Mouse (Mus musculus): Measurements from ENCODE around the gene Fkbp11. TPM values are rescaled to one million over a fixed set of nuclear protein-coding genes. Genes with fewer than 3 reads are reported as not detected.

Gene Fkbp11
- total RNA-seq (2014; fragmentation: Nextera tagmentation) (5.5 and 6.1 TPM in 2 replicates), total RNA-seq (2017) (5.8 and 6.9 TPM in 2 replicates)

DNA sequence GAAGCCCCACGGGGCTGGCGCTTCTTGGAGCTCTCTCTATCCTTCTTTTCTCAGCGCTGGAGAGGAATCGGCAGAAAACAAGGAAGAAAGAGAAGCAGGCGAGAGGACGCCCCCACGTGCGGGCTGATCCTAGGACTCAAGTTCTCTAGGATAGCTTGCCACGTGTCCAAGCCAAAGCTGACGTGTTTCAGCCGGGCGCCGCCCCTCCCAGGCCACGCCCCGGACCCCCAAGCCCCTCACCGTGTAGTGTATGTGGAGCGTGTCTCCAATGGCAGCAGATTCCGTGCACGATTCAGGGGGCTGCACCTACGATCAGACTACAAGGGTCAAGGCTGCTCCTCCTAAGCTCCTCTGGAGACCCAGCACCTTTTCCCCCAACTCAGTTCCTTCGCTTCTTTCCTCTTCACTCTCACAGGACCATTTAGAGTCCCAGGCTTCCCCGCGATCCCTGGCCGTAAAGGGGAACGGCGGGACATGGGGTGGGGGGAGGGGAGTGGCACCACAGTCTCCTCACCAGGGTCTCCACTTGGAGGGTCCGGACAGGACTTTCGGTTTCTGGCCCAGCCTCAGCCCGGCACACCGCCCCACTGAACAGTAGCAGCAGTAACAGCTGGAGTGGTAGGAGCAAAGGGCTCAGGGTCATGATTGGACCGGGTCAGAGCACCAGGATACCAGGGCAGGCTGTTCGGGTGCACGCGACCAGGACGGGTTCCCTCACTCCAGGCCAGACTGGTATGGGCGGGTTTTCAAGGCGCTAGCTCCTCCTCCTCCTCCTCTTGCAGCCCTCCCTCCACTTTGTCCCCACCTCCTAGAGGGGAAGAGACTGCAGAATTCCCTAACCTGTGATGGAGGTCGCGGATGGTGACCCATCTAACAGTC is at the start of gene Fkbp11:
Fkbp11 (minus strand) TSS at position 756 of the 879 bp plus-strand sequence.
- peak; percentile 83 for ATAC-seq (replicated peaks; ENCODE audit: low FRiP score, low TSS enrichment, poor library complexity, severe bottlenecking)

DNA sequence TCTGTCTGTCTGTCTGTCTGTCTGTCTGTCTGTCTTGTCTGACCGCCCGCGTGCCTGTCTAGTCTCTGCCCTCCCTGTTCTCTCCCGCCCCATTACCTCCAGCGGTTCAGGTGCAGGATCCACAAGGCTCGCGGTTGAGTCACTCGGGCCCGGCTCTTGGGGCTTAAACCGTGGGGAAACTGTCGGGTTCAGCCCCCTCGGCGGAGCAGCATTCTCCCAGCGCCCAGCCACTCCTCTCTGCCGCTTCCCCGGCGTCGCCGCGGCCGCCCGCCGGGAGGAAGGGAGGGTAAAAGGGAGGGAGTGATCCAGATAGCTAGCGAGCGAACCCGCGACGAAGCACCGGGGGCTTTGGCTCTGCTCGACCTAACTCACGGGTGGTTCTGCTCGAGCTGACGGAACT is 49.8 kb upstream of the Fkbp11 start, which contains the start of gene Wnt10b:
Wnt10b (minus strand) TSS at position 389 of the 400 bp plus-strand sequence.
- no peak for ATAC-seq (replicated peaks; ENCODE audit: low FRiP score, low TSS enrichment, poor library complexity, severe bottlenecking)

- ATAC-seq (replicated peaks; ENCODE audit: low FRiP score, low TSS enrichment, poor library complexity, severe bottlenecking) = no peak
These were observed 49.1 kb upstream of the Fkbp11 start for GRCm38 (mm10) chr15:98777005-98777616.

GRCm38 (mm10) chr15:98776280-98777004 is 48.4 kb upstream of the Fkbp11 start:
- 0 out of 2 replicates have a peak, but pooled peaks have one; percentile 25 for ATAC-seq (replicated peaks; ENCODE audit: low FRiP score, low TSS enrichment, poor library complexity, severe bottlenecking)

- no peak for ATAC-seq (replicated peaks; ENCODE audit: low FRiP score, low TSS enrichment, poor library complexity, severe bottlenecking)
These were observed 47.5 kb upstream of the Fkbp11 start for GRCm38 (mm10) chr15:98775533-98775932.

GRCm38 (mm10) chr15:98774096-98774495 is 46.1 kb upstream of the Fkbp11 start:
- no peak for ATAC-seq (replicated peaks; ENCODE audit: low FRiP score, low TSS enrichment, poor library complexity, severe bottlenecking)

- peak; percentile 84 for ATAC-seq (replicated peaks; ENCODE audit: low FRiP score, low TSS enrichment, poor library complexity, severe bottlenecking)
These were observed 44.7 kb upstream of the Fkbp11 start for GRCm38 (mm10) chr15:98772511-98773211.

GRCm38 (mm10) chr15:98771813-98772425 is 43.9 kb upstream of the Fkbp11 start:
- no peak for ATAC-seq (replicated peaks; ENCODE audit: low FRiP score, low TSS enrichment, poor library complexity, severe bottlenecking)

DNA sequence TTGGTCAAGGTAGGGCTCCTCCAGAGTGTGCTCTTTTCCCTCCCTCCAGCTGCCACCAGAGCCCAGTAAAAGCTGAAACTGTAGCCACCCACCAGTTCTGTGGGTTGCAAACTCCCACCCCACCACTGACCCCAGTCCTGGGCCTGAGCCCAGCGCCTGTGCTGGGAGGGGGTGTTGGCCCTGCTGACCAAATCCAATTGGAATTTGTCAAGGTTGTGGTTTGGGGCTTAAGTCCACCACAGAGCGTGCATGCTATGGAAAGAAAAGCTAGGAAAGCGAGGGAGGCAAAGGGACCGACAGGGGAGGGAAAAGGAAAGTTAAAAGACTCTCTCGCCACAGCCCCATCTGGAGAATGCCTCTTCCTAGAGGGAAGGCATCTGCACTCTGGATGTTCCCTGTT is 40.3 kb upstream of the Fkbp11 start:
- ATAC-seq (replicated peaks; ENCODE audit: low FRiP score, low TSS enrichment, poor library complexity, severe bottlenecking) = no peak

- ATAC-seq (replicated peaks; ENCODE audit: low FRiP score, low TSS enrichment, poor library complexity, severe bottlenecking) = no peak
These were observed 37.9 kb upstream of the Fkbp11 start for GRCm38 (mm10) chr15:98765929-98766328.

DNA sequence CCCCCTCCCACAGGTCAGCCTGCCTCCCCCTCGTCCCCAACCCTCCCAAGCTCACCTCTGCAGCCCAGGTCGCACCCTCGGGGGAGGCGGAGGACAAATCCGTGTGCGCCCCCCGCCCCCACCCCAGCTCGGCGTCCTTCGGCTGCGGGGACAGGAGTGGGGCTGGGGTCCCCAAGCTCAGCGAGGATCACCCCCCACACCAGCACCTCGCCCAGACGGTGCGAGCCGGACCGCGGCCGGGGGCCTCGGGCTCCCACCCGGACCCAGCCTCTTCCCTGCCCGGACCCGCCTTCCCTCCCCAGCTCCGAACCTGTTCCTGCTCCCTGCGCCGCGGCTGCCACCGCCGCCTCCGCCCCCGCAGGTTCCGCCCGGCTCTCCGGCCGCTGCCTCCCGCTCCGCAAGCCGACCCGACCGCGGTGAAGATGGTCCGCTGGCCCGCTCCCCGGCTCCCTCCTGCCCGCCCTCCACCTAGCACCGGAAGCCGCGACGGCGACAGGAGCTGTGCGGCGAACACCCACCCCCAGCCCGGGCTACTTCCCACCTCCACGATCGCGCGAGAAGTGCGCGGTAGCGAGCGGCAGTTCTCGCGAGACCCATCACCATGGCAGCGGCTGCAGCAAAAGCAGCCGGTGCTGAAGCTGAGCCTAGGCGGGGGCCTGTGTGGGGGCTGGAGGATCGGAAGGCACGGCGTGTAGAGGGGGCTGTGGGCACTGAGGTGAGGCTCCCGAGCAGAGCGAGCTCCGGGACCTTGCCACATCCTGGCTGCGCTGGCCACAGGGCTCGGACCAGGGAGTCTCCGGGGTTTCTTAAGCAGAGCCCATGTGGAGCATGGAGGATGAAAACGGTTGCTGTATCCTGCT is 34.9 kb upstream of the Fkbp11 start, which contains the start of gene Arf3:
Arf3 (minus strand) TSS at position 545 of the 860 bp plus-strand sequence.
- peak; percentile 92 for ATAC-seq (replicated peaks; ENCODE audit: low FRiP score, low TSS enrichment, poor library complexity, severe bottlenecking)

GRCm38 (mm10) chr15:98762201-98762621 is 34.2 kb upstream of the Fkbp11 start:
- peak; percentile 63 for ATAC-seq (replicated peaks; ENCODE audit: low FRiP score, low TSS enrichment, poor library complexity, severe bottlenecking)

DNA sequence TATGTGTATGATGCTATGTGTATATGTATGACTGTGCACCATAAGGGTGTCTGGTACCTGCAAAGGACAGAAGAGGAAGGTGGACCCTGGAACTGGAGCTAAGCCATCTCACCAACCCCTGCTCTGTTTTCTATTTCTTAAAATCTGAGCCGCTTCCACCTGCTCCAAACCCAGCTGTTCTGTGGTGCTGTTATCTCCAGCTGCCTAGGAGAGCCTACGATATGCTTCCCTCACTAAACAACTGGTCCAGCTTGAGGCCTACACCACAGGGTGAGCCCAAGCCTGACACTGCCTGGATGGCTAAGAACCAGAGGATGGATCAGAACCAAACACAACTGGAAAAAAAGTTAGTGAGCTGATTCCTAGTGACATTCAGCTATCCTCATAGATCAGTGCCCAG is 26.1 kb upstream of the Fkbp11 start:
- no peak for ATAC-seq (replicated peaks; ENCODE audit: low FRiP score, low TSS enrichment, poor library complexity, severe bottlenecking)

GRCm38 (mm10) chr15:98753021-98753423 is 25.0 kb upstream of the Fkbp11 start:
- ATAC-seq (replicated peaks; ENCODE audit: low FRiP score, low TSS enrichment, poor library complexity, severe bottlenecking) = peak; percentile 75

GRCm38 (mm10) chr15:98749093-98749492 is 21.1 kb upstream of the Fkbp11 start:
- ATAC-seq (replicated peaks; ENCODE audit: low FRiP score, low TSS enrichment, poor library complexity, severe bottlenecking) = no peak

- no peak for ATAC-seq (replicated peaks; ENCODE audit: low FRiP score, low TSS enrichment, poor library complexity, severe bottlenecking)
These were observed 19.3 kb upstream of the Fkbp11 start for GRCm38 (mm10) chr15:98747296-98747695.

DNA sequence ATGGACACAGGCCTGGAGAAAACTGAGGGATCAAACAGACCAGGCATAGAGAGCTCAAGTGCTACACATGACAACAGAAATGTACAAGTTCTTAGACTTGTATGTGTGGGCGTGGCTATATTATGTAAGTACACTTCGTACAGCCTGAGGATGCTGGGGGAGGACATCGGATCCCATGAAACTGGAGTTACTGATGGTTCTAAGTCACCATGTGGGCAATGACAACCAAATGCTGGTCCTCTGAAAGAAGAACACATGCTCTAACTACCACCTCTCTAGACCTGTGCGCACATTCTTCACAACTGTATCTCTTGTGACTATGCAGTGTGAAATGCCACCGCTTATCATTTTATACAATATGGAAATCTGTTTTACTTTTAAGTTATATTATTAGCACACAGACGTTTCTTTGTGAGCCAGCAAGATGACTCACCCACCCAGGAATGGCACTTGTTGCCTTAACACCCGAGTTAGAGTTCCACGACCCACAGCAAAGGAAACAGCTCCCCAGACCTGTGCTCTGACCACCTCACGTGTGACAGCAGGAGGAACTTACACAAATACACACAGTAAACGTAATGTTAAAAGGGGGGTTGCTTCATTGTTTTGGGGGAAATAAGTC is 18.5 kb upstream of the Fkbp11 start:
- no peak for ATAC-seq (replicated peaks; ENCODE audit: low FRiP score, low TSS enrichment, poor library complexity, severe bottlenecking)

Measured in megakaryocyte-erythroid progenitor cell, adult 5-6 weeks (primary cell).